Mouse (Mus musculus): ENCODE measurements around the gene Suclg2.
A peak's percentile ranks its signal among the peaks of the same experiment; 100 is the strongest.

Gene Suclg2

GRCm38 (mm10) chr6:95699326-95699725 lies 19.3 kb downstream of the Suclg2 start:
- DNase-seq = no peak

DNA sequence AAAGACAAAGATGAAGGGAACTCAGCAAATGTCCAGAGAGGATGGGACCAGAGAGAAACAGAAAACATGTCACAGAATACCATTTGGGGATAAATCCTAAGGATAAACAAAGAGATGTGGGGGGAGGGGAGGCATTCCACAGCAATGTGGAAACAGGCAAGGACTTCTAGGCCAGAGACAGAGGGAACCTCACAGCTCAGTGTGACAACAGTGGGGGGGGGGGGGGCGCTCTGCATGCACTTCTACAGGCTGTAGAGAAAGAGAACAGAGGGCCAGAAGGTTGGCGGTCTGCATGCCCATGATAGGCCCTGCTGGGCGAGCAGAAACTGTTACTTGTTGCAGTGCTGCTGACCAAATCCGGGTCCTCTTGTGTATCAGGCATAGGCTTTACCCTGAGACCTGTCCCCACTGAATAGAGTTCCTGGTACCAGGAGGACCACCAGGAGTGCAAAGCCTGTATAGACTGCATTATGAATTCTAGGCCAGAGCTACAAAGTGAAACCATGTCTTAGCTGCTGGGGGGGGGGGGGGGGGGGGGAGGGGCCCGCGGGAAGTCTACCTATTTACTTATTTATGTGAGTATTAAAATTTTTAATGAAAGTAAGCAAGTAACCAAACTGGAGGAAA lies 20.0 kb downstream of the Suclg2 start:
- no peak for DNase-seq

DNA sequence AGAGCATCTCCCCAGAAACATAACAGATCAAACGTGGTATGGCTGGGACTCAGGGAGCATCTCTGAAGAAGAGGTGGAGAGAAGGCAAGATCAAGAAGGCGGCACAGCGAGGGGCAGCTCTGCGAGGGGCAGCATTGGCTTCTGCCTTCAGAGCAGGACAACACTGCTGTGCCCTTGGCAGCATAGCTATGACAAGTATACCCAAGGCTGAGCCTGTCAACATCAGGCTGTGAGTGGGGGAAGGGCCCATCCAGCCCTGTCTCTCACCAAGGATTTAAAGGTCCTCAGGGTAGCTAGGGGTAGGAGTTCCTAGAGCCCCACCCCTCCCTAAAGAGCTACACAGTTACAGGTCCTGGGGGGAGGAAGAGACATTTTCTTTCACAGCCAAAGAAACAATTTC lies 23.7 kb downstream of the Suclg2 start:
- no peak for DNase-seq

DNA sequence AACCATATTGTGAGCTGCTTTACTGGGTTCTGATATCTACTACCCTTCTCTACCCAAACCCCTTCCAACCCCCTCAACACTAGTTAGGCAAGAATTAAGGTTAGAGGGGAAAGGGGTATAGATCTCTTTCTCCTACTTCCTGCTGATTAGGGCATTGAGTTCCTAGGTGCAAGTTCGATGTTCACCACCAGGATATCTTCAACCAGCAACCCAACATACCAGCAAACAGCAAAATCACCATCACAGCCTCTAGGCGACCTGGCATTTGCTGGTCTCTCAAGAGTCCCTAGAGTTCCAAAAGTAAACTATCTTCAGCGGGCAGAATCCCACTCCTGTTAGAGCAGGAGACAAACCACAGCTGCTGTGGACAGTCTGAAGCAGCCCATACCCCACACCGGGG lies 33.4 kb downstream of the Suclg2 start:
- DNase-seq = no peak

GRCm38 (mm10) chr6:95679718-95680117 lies 38.9 kb downstream of the Suclg2 start:
- DNase-seq = peak; percentile 11

DNA sequence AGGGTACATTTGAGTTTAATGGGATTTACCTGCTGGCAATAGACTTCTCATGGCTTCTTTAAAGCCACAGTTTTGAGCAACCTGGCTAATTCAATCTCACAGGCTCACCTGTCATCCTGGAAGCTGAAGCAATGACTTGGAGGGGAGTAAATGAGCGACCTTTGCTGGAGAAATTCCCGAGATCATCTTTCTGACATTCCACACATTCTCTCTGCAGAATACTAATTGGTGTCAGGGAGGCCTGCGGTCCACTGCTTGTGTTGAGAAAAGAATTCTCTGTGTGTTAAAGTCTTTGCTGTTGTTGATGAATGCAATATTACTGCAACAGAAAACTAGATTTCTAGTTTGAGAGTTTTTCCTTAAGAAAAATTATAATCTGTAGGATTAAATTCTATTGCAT lies 39.3 kb downstream of the Suclg2 start:
- DNase-seq = no peak

DNA sequence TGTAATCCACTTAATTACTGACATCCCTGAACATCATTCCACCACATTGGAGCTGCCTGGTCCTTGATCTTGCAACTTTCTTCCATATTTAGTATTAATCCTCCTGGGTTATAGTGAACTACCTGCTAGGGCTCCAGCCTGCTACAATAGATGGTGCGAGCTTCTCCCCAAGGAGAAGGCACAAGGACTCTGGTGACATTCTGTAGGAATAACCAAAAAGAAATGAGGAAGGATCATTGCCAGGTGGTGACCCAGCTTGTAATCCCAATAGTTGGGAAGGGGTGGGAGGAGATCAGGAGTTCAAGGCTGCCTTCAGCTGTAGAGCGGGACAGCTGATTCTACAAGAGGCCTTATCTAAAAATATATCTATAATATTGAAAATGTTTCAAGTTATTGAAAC lies 41.6 kb downstream of the Suclg2 start:
- no peak for DNase-seq

GRCm38 (mm10) chr6:95676439-95676838 lies 42.2 kb downstream of the Suclg2 start:
- DNase-seq = no peak

GRCm38 (mm10) chr6:95675059-95675705 lies 43.4 kb downstream of the Suclg2 start:
- no peak for DNase-seq

DNA sequence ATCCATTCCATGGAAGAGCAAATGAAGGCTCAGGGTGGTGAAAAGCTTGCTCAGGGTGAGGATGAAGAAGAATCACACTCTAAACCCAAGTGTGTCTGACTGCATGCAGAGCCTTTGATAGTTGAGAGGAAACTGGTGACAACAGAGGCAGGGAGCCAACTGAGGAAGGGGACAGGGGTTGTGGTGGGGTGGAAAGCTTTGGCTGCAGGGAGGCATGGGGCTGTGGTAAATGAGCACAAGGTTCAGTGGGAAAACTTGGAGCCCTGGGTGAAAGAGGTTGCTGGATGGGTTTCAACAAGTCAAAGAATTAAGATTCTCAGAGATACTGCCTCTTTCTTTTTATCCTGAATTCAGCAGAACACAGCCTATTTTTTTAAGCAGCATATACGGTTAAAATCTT lies 43.9 kb downstream of the Suclg2 start:
- DNase-seq = no peak

DNA sequence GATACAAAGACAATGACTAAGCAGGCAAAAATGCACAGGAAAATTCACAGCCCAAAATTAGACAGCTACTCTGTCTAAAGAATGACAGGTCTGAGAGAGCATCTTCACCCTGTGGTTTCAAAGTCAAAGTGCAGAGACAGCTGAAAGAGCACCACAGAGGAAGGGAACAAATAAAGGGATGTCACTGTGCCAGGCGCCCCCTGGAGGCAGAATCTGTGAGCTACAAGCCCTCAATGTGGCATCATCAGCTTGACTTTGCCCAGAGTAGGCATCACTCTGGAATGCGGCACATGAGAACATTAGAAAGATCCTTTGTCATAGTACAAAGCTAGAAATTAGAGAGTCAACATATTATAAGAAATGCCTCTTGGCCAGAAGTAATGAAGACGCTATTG lies 49.3 kb downstream of the Suclg2 start:
- peak; percentile 65 for DNase-seq

DNA sequence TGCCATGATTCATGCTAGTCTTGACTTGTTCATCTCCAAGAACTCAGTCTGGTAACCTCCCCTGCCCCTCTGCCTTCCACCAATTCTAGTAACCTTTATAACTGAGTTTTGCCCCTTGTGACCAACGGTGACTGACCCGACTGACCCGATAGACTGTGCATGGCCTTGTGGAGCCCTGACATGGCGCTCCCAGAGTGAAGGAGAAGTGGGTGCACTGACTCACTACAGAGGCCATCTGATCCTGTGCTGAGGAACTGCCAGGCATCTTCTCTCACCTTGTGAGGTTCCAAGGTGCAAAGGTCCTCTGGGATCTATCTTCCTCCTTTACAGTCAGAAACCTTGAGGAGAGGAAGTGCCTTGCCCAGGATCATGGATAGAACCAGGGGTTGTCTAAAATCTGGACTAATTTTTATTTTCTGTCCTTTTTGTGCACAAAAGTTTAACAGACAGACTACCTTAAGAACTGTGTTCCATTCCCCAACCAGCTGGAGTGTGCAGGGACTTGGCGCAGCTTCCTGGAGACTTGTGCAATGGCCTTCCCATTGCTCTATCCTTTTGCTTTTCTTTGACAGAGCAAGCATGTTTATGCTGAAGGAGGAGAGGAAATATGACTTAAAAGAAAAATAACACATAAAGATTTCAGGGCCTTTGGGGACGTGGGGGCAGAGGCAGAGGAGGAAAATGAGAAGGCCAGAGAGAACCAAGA lies 49.8 kb downstream of the Suclg2 start:
- DNase-seq = no peak

GRCm38 (mm10) chr6:95657671-95658070 lies 60.9 kb downstream of the Suclg2 start:
- no peak for DNase-seq

DNA sequence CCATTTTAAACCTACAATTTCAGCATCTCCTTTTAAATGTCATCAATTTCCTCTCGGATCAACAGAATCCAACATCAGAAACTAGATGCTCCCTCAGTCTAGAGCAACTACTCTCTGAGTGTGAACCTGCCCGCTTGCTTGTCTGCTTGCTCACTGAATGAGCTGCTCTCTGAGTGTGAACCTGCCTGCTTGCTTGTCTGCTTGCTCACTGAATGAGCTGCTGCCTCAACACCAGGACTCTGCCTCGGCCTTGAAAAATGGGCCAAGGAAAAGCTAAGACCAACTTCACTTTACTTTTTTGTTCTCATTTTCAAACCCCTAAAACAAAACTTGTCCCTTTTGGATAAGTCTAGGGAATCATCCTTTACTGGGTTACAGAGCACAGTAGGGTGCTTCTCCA lies 64.9 kb downstream of the Suclg2 start:
- DNase-seq = no peak

DNA sequence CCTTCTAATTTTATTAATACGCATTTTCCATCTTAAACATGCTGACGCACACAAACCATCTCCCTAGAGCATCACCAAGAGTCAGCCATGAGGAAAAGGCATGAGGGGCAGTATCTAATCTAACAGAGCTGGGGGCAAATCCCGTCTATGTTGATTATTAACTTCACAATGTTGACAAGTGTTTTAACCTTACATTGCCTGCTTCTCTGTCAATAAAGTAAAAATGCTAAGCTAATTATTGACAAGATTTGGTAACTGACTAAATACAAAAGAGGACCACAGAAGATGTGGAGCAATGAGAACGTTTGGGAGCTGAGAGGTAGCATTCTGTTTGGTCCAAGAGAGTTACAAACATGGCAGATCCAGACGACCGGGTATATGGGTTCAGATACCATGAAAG lies 65.8 kb downstream of the Suclg2 start:
- no peak for DNase-seq

DNA sequence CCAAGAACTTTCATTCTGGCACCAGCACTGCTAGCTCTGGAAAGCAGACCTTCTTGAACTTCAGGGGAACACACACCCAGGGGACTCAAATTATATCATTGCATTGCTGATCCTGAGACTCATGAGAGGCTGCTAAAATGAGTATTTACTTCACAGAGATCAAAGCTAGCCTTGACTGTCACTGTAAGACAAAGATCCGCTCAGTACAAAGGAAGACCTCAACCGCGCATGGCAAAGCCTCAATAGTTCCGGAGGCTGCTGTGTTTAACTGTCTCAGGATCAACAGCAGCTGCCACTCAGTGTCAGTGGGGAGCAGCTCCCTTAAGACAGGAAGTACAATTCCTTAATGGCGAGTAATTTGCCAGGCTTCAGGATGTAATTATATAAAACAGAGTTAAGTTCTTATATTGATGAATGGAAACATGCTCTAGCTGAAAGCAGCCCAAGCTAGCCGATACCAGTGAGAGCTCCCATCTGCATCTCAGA lies 67.2 kb downstream of the Suclg2 start:
- DNase-seq = peak; percentile 8

- peak; percentile 10 for DNase-seq
Measured at GRCm38 (mm10) chr6:95650082-95650722, 68.4 kb downstream of the Suclg2 start.

- no peak for DNase-seq
Measured at GRCm38 (mm10) chr6:95649123-95649663, 69.4 kb downstream of the Suclg2 start.

DNA sequence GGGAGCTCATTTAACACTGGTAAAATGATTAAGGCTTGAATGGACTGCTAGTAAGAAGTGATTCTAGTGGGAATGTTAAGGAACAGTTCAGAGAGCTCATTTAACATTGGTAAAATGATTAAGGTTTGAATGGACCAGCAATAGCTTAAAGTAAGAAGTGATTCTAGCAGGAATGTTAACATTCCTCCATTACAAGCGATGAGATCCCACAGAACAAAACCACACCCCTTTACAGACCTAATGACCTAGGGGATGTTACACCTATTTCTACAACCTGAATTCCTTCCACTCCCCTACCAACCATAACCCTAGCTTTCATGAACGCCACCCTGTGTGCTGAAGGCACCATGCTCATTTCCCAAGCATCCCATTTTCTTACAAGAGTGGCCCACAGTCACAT lies 81.2 kb downstream of the Suclg2 start:
- DNase-seq = no peak

GRCm38 (mm10) chr6:95635411-95635810 lies 83.2 kb downstream of the Suclg2 start:
- DNase-seq = no peak

DNA sequence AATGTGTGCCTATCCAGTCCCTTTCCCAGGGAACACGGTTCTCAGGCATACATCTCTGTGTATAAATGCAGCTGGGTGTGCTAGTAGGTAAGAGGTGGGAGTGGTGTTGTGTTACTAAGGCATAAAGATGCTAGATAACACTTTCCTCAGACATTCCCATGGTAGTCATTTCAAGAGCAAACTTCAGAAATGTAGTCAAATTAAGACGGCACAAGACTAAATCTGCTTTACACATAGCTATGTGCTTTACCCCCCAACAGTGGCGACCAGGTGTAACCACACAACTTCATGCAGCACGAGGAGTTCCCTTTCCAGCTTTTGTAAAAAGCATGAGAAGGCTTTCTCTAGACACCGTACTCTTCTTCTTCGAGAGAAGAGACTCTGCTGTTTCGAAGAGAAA lies 89.5 kb downstream of the Suclg2 start:
- no peak for DNase-seq

GRCm38 (mm10) chr6:95621821-95622220 lies 96.8 kb downstream of the Suclg2 start:
- peak; percentile 82 for DNase-seq

GRCm38 (mm10) chr6:95620804-95621203 lies 97.8 kb downstream of the Suclg2 start:
- DNase-seq = no peak
